Mouse (Mus musculus) spleen, adult 2 months (tissue): ENCODE measurements at regions not wholly inside any gene's neighbourhood (a gene's known extent, or its start where the extent isn't known, plus 50 kb on each side); places are given as distances from the start of the nearest gene placed in this dataset.
A peak's percentile ranks its signal among the peaks of the same experiment; 100 is the strongest.

Experiments
- DNase-seq, 2 experiments: peaks; one replicate each; pipeline versions ENCODE4 v3.0.0 to v3.0.0-alpha.2; 2012 to 2021; ENCODE audit warnings: low spot score in 2 of 2, low read depth in 1 of 2
- H3K27ac ChIP-seq: fragments of 200-500 bp; 2 replicates; pipeline ENCODE4 v1.5.1; 2012; ENCODE audit warnings: low read length, inconsistent platforms; ENCODE audit not compliant: insufficient read depth
- H3K27me3 ChIP-seq: fragments of 200-500 bp; 2 replicates; pipeline ENCODE4 v1.6.1; 2012; ENCODE audit warnings: mild to moderate bottlenecking, moderate library complexity, low read length, inconsistent platforms; ENCODE audit not compliant: control insufficient read depth, insufficient read depth
- H3K36me3 ChIP-seq: fragments of 200-500 bp; 2 replicates; pipeline ENCODE4 v1.6.1; 2012; ENCODE audit warnings: mild to moderate bottlenecking, low read length, inconsistent platforms; ENCODE audit not compliant: control insufficient read depth, insufficient read depth
- H3K4me1 ChIP-seq: fragments of 200-500 bp; 2 replicates; pipeline ENCODE4 v1.6.1; 2011; ENCODE audit warnings: inconsistent platforms; ENCODE audit not compliant: control insufficient read depth, insufficient read depth, insufficient read length
- H3K4me3 ChIP-seq: fragments of 200-500 bp; 2 replicates; pipeline ENCODE4 v1.5.1; 2011; ENCODE audit warnings: mild to moderate bottlenecking, inconsistent platforms; ENCODE audit not compliant: insufficient read depth, insufficient read length; ENCODE audit errors: extremely low read depth
- CTCF ChIP-seq: fragments of 200-500 bp; IDR thresholded peaks from 2 replicates; pipeline ENCODE4 v1.5.1; 2011; ENCODE audit warnings: mild to moderate bottlenecking, inconsistent platforms; ENCODE audit not compliant: insufficient read depth, insufficient read length, insufficient replicate concordance; ENCODE audit errors: extremely low read depth
- POLR2A ChIP-seq: fragments of 200-500 bp; IDR thresholded peaks from 2 replicates; pipeline ENCODE4 v1.6.1; 2011; ENCODE audit warnings: low read depth, low read length, inconsistent platforms
- WGBS: fragments of 180-500 bp; shearing (Covaris S2); methylation state at CpG from one replicate; pipeline ENCODE4 v1.1.7; 2018; 5-methylcytosine and 5-hydroxymethylcytosine counted together

- H3K36me3 ChIP-seq = no peaks in the 10 kb centered on the region
- TF ChIP-seq CTCF (no peak), POLR2A (no peak)
- peak in 1 of 2 experiments; percentile 4 for DNase-seq
- no peaks in the 10 kb centered on the region for H3K27me3 ChIP-seq
- H3K4me1 ChIP-seq = no peaks in the 10 kb centered on the region
- no peak overlapping the region for H3K27ac ChIP-seq
- WGBS = 0% methylated on average over 1 of the region's 1 CpGs
- no peak overlapping the region for H3K4me3 ChIP-seq
These were observed 69.6 kb upstream of the 2610301B20Rik start for GRCm38 (mm10) chr4:10804735-10805134.

- no peaks in the 10 kb centered on the region for H3K27me3 ChIP-seq
- no peaks in the 10 kb centered on the region for H3K4me1 ChIP-seq
- 73% methylated on average over 3 of the region's 3 CpGs for WGBS
- DNase-seq = no peak
- H3K36me3 ChIP-seq = no peaks in the 10 kb centered on the region
- no peak overlapping the region for H3K27ac ChIP-seq
- TF ChIP-seq CTCF = no peak
- TF ChIP-seq POLR2A = no peak
- H3K4me3 ChIP-seq = no peak overlapping the region
These were observed 67.0 kb upstream of the 2610301B20Rik start for GRCm38 (mm10) chr4:10807260-10807659.

GRCm38 (mm10) chr4:10812931-10813330 is 61.4 kb upstream of the 2610301B20Rik start:
- H3K36me3 ChIP-seq = no peaks in the 10 kb centered on the region
- 85% methylated on average over 2 of the region's 2 CpGs for WGBS
- DNase-seq = no peak
- TF ChIP-seq POLR2A (no peak), CTCF (no peak)
- no peaks in the 10 kb centered on the region for H3K4me1 ChIP-seq
- no peaks in the 10 kb centered on the region for H3K27me3 ChIP-seq
- no peak overlapping the region for H3K27ac ChIP-seq
- no peak overlapping the region for H3K4me3 ChIP-seq
